Mouse (Mus musculus): Measurements from ENCODE around the gene Skint1. TPM values are rescaled to one million over a fixed set of nuclear protein-coding genes. Genes with fewer than 3 reads are reported as not detected.

Skint1 gene
- 0.13 TPM in 1 of 2 replicates, not detected in the other for polyA plus RNA-seq (2012; ENCODE audit: low replicate concordance)

GRCm38 (mm10) chr4:112005969-112006368, at the start of gene Skint1:
Skint1 (plus strand) TSS chr4:112006269.

GRCm38 (mm10) chr4:111972623-111973022, 33.4 kb upstream of the Skint1 start, which contains the start of gene Skint7:
Skint7 (plus strand) TSS chr4:111972923.

GRCm38 (mm10) chr4:112071716-112072115, 65.6 kb downstream of the Skint1 start, which contains the start of gene Skint4:
Skint4 (plus strand) TSS chr4:112072016.

Other genes with a start within 250 kb of the Skint1 start
- gene Slc5a9, start 103.4 kb upstream of the Skint1 start, polyA plus RNA-seq (2012; ENCODE audit: low replicate concordance) = not detected in 2 replicates
- not detected in 2 replicates for gene Skint8, start 86.9 kb upstream of the Skint1 start, polyA plus RNA-seq (2012; ENCODE audit: low replicate concordance)
- gene Skint7, start 33.3 kb upstream of the Skint1 start, polyA plus RNA-seq (2012; ENCODE audit: low replicate concordance) = not detected in 2 replicates
- not detected in 2 replicates for gene Skint4, start 65.7 kb downstream of the Skint1 start, polyA plus RNA-seq (2012; ENCODE audit: low replicate concordance)
- not detected in 2 replicates for gene Skint3, start 226.0 kb downstream of the Skint1 start, polyA plus RNA-seq (2012; ENCODE audit: low replicate concordance)